Mouse (Mus musculus) CH12.LX (cell line): Measurements from ENCODE around the gene Pdap1.

ENCODE experiments used
- EP300 ChIP-seq: IDR thresholded peaks from 2 replicates; pipeline ENCODE4 v1.6.1; 2011; ENCODE audit warnings: low read length, improper control_type of control experiment
- POLR2A ChIP-seq: IDR thresholded peaks from 2 replicates; pipeline ENCODE4 v1.6.1; 2011; ENCODE audit warnings: low read depth, mild to moderate bottlenecking, improper control_type of control experiment, low read length
- SMC3 ChIP-seq: IDR thresholded peaks from 2 replicates; pipeline ENCODE4 v1.6.1; 2011; ENCODE audit warnings: low read depth, low read length, improper control_type of control experiment
- TCF12 ChIP-seq: IDR thresholded peaks from 2 replicates; pipeline ENCODE4 v1.6.1; 2014; ENCODE audit warnings: low read depth, mild to moderate bottlenecking, inconsistent platforms, low read length, improper control_type of control experiment

- TF ChIP-seq EP300 (no peak), TCF12 (no peak), POLR2A (no peak), SMC3 (no peak)
Measured at GRCm38 (mm10) chr5:145123396-145123795, 16.6 kb downstream of the Pdap1 start.
